Mouse (Mus musculus) MEL (cell line): ENCODE data around the gene Kcnk7.

ENCODE experiments used
- CHD2 ChIP-seq: IDR thresholded peaks from 2 replicates; pipeline ENCODE4 v1.6.1; 2011; ENCODE audit warnings: low read length, improper control_type of control experiment
- CTCF ChIP-seq, 3 experiments: IDR thresholded peaks in 2 of 3; conservative IDR thresholded peaks in 1 of 3; 2 replicates each; pipeline ENCODE4 v1.5.1; 2011 to 2012; ENCODE audit warnings: low read length in 3 of 3, low read depth in 2 of 3, mild to moderate bottlenecking in 2 of 3, improper control_type of control experiment in 1 of 3, inconsistent platforms in 1 of 3, mixed read lengths in 1 of 3, moderate library complexity in 1 of 3; ENCODE audit not compliant: control insufficient read depth in 1 of 3, insufficient read depth in 1 of 3, poor library complexity in 1 of 3, severe bottlenecking in 1 of 3
- EP300 ChIP-seq, 2 experiments: IDR thresholded peaks; 2 replicates each; pipeline ENCODE4 v1.6.1; 2011; ENCODE audit warnings: improper control_type of control experiment in 2 of 2, low read length in 2 of 2, low read depth in 1 of 2, mild to moderate bottlenecking in 1 of 2
- HCFC1 ChIP-seq: IDR thresholded peaks from 2 replicates; pipeline ENCODE4 v1.6.1; 2012; ENCODE audit warnings: low read depth, mild to moderate bottlenecking, inconsistent platforms, low read length, improper control_type of control experiment, moderate library complexity
- MAX ChIP-seq: IDR thresholded peaks from 2 replicates; pipeline ENCODE4 v1.6.1; 2011; ENCODE audit warnings: low read length, improper control_type of control experiment
- MXI1 ChIP-seq: IDR thresholded peaks from 2 replicates; pipeline ENCODE4 v1.6.1; 2011; ENCODE audit warnings: mild to moderate bottlenecking, low read depth, low read length, improper control_type of control experiment
- POLR2A ChIP-seq, 2 experiments: IDR thresholded peaks; 2 replicates each; pipeline ENCODE4 v1.6.1; 2011 to 2012; ENCODE audit warnings: low read length in 2 of 2, mild to moderate bottlenecking in 2 of 2, control low read depth in 1 of 2, improper control_type of control experiment in 1 of 2, low read depth in 1 of 2, moderate library complexity in 1 of 2; ENCODE audit not compliant: control insufficient read depth in 1 of 2, insufficient read depth in 1 of 2, poor library complexity in 1 of 2
- POLR2AphosphoS5 ChIP-seq: IDR thresholded peaks from 2 replicates; pipeline ENCODE4 v1.6.1; 2012; ENCODE audit warnings: low read depth, borderline replicate concordance, mild to moderate bottlenecking, inconsistent platforms, low read length, moderate library complexity, mixed read lengths

DNA sequence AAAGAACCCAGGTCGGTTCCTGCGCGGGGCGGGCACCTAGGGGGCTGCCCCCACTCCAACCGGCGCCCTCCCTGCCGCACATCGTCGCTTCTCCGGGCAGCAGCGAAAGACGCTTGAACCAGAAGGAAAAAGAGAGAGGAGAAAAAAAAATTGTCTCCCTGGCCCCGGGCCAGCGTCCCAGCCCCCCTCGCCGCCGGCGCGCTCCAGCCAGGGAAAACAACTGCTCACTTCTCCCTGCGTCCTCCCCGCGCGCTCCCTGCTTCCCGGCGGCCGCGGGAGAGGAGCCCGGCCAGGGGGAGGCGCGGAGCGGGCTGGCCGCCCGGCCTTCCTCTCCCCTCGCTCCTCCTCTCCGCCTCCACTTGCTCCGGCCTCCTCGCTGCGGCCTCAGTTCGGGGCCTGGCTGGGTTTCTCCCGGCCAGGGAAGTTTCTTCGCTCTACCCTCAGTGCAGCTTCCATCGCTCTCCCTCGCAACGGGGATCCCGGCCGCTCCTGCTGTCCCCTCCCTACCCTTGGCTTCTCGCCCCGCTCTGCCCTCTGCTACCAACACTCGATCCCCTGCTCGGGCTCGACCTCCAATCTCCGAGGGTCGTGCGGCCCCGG lies 37.6 kb downstream of the Kcnk7 start:
- no peak for TF ChIP-seq CTCF (IDR thresholded peaks at IDR 0.05 in 2 of 3, conservative IDR thresholded peaks at IDR 0.05 in 1 of 3; ENCODE audit: control insufficient read depth in 1 of 3, insufficient read depth in 1 of 3, low read depth in 2 of 3, low read length in 3 of 3, poor library complexity in 1 of 3, severe bottlenecking in 1 of 3)
- no peak for TF ChIP-seq POLR2A (IDR thresholded peaks at IDR 0.05; ENCODE audit: control insufficient read depth in 1 of 2, insufficient read depth in 1 of 2, low read depth in 1 of 2, low read length in 2 of 2, poor library complexity in 1 of 2)
- no peak for TF ChIP-seq MXI1
- no peak for TF ChIP-seq POLR2AphosphoS5
- TF ChIP-seq MAX: no peak
- no peak for TF ChIP-seq CHD2
- TF ChIP-seq HCFC1: no peak
- no peak for TF ChIP-seq EP300 (IDR thresholded peaks at IDR 0.05; ENCODE audit: low read depth in 1 of 2, low read length in 2 of 2)
